Mouse (Mus musculus) cerebellum, adult 11-12 months (tissue): ENCODE measurements around the gene Hist2h3b.
"Not testable (repeated sequence)": the region's sequence is repeated elsewhere in the genome, so short reads cannot be mapped to it uniquely, and the experiment has no call there.

Experiments used
- DNase-seq: peaks from one replicate; pipeline ENCODE4 v3.0.0; 2022

Hist2h3b gene

GRCm38 (mm10) chr3:96239949-96240798, 28.3 kb upstream of the Hist2h3b start, which contains the start of gene Hist2h2aa2:
TSS of gene Hist2h2aa2 (minus strand) at chr3:96240276.
- peak; percentile 96 for DNase-seq

DNA sequence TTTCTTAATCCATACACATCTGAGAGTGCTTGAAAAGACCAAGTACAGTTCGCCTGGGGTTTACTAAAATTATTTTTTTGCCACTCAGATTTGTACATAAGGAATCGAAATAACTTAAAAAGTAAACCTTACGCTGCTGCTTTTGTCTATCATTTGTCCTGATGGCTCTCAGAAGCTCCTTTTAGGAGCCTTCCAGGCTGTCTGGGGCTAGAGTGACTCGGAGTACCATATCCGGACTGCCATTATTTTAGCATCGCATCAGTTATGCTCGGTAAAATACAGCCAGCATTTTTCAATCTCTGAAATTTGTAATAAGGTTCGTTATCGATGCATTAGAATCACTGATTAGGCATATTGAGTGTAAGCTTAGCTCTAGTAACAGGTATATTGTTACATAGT, 27.7 kb upstream of the Hist2h3b start:
- DNase-seq, result no peak

GRCm38 (mm10) chr3:96243921-96244572, 24.4 kb upstream of the Hist2h3b start:
- no peak for DNase-seq

- peak; percentile 94 for DNase-seq
Measured at GRCm38 (mm10) chr3:96245003-96245886, 23.2 kb upstream of the Hist2h3b start, which contains the start of gene Hist2h2aa1. TSS of gene Hist2h2aa1 (plus strand) at chr3:96245497.

DNA sequence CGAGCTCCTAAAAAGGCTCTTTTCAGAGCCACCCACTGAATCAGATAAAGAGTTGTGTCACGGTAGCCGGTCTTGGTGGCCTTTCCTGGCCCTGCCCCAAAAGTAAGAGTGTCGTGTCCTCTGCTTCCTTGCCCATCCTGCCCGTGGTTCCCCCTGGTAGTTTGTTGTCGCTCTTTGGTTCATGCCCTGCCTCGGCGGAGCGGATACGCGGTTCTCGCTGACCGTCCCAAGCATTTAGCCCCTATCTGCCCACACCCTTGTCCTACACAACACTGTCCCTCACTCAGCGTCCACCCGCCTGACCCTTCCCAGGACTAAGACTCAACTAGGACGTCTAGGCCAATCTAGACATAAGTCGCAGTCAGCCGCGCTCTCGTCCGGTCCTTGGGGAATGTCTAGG, 22.4 kb upstream of the Hist2h3b start:
- DNase-seq, result not testable (repeated sequence)

GRCm38 (mm10) chr3:96246427-96246856, 22.0 kb upstream of the Hist2h3b start, which contains the start of gene Hist2h3c1:
TSS of gene Hist2h3c1 (plus strand) at chr3:96246685.
- not testable (repeated sequence) for DNase-seq

GRCm38 (mm10) chr3:96247356-96248140, 20.9 kb upstream of the Hist2h3b start:
- DNase-seq, result no peak

DNA sequence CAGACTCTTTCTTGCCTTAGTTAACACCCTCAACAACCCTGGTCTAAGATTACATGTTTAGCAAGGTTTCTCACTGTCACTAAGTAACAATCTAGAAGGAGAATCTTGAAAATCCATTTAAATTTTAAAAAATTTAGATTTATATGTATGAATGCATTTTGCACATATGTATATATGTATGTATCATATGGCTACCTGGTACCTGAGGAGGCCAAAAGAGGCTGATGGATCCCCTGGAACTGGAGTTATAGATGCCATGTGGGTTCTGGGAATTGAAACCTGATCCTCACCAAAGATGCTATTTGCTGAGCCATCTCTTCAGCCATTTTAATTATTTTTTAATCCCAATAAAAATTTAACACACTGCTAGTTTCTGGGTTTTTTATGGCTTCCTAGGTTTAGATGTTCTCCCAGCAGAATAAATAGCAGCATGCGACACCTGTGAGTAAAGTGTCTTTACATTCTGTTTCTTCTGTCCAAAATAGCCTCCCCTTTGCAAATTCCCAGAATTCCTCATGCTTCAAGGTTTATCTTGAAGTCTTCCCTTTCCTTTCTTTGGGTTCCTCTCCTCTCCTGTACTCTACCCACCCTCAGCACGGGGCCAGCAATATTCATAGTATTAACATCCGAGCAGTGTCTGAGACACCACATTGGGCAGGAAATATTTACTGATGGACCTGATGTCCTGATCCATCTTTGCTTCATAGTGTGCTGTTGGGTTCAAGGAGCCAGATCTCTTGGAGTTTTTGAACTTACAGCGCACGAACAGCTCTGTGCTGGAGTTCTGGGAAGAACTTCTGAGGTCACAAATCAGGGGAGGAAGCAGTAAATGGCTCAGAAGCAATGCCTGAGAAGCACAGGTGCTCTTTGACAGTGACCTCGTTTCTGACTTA, 20.1 kb upstream of the Hist2h3b start:
- DNase-seq, result no peak

DNA sequence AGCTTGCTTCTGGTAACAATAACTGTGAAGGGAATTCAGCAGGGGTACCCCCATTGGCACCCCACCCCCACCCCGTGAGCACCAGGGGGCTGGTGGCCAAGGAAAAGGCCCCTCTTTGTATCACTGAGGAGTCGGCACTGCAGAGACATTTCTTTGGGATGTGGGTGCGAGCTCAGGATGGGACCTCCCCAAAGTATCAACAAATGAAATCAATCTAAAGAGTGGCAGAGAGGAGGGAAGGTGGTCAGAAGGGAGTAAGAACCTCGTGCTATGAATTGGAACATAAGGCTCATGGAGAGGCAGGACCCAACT, 19.5 kb upstream of the Hist2h3b start:
- DNase-seq, result no peak

DNA sequence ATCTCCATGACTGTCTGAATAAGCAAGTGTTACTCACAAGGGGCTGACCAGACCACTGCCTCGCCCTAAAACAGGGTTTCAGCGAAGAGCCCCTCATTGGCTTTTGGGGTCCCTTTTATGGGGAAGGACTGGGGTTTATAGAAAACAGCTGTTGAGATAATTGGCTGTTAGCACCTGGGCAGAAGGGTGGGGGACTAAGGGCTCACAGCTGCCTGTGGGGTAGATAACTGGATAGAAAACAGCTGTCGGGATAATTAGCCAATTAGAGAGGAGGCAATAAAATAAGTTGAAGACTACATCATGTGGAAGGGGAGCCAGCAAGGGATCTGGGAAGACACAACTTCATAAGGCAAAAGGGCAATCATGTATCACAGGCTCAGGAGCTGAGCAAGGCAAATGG, 17.6 kb upstream of the Hist2h3b start:
- DNase-seq, result no peak

GRCm38 (mm10) chr3:96251787-96252186, 16.7 kb upstream of the Hist2h3b start:
- no peak for DNase-seq

DNA sequence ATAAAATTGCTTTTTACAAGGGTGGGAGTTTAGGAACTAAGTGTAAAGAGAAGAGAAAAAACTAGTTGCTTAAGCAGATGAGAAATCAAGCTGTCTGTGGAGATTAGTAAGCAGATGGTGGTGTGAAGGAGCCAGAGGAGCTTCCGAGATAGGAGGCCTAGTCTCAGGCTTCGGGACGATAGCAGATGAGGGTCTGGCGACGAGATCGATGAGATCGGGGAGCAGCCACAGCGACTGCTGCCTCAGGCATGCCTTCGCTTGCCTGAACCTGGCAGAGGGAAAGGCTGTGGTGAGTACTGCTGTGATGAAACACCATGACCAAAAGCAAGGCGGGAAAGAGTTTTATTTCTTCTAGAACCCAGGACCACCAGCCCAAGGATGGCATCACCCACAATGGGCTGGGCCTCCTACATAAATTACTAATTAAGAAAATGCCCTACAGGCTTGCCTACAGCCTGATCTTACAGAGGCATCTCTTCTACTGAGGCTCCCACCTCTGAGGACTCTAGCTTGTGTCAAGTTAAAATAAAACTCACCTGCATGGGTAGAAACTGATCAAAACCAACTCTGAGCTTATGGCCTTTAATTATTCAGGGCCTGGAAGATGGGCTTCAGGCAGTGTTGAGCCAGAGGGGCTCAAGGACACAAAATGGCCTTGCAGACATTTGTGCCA, 13.6 kb upstream of the Hist2h3b start:
- no peak for DNase-seq

DNA sequence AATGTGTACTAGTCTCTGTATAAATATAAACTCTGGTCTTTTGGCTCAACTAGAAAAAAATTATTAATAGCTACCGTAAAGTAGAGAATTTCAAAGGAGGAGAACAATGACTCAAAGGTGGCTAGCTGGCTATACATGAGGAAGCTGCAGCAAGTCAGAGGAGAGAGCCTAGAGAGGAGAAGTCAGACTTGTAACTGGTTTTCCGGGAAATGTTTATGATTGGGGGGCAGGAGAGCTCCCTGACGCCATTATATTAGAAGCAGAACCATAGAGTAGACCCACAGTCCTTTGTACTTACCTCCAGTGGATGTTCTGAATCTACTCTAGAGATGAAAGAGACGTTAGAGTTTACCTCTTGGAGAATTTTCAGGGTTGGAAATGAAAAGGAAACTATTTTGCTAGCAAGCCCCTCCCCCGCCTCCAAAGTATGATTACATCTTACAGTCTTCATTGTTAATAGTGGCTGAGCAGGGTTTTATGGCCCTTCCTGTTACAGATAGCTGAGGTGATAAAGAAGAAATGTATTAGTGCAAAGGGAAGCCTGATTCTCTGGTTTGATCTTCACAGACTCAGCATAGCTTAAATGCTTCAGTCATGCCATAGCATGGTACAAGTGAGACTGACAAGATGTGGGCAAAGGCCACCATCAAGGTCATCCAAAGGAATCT, 12.4 kb upstream of the Hist2h3b start:
- no peak for DNase-seq

DNA sequence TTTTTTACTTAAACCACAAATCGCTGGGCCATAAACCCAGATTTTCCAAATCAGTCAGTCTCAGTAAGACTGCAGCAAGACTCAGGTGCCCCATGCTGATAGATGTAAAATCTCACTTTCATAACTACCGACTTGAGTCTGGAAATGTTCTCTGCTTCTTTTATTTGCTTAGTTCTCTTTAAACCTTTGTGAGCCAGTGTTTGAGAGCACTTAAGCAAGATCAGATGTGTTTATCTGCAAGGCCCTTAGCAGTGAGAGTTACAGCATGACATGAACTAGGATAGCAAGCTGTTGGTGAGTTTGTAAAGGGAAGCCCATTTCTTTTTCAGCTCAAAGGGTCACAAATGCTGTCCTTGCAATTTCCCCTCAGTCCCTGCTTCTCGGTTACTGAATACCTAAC, 11.3 kb upstream of the Hist2h3b start:
- DNase-seq, result no peak

- DNase-seq, result no peak
Measured at GRCm38 (mm10) chr3:96260220-96260619, 8.2 kb upstream of the Hist2h3b start.

- no peak for DNase-seq
Measured at GRCm38 (mm10) chr3:96261623-96262022, 6.8 kb upstream of the Hist2h3b start.

DNA sequence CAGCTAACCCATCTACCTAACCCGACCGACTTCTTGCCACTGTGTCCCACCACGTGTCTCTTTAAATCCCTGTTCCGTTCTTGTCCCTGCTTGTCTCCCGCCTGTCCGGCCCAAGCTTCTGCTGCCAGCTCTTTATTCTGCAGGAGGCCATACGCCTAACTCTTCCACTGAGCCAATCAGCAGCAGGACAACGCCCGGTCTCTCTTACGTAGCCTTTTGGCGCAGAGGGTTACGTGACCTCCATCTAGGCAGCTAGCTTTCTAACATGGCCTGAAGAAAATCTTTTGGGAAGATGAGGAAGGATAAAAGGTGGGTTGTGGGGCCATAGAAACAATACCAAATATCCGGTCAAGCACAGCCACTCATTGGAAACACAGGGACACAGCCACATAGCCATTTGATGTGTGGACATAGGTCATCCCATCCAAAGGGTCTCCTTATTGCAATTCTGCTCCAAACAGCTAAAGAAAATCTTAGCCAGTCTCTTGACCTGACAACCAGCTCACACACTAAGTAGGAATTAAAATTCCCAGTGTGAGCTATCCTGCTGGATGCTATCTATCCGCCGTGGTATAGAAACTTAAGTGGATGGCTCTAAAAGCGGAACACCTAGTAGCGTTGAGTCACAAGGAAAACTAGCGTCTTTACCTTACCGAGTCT, 6.1 kb upstream of the Hist2h3b start:
- peak; percentile 95 for DNase-seq

DNA sequence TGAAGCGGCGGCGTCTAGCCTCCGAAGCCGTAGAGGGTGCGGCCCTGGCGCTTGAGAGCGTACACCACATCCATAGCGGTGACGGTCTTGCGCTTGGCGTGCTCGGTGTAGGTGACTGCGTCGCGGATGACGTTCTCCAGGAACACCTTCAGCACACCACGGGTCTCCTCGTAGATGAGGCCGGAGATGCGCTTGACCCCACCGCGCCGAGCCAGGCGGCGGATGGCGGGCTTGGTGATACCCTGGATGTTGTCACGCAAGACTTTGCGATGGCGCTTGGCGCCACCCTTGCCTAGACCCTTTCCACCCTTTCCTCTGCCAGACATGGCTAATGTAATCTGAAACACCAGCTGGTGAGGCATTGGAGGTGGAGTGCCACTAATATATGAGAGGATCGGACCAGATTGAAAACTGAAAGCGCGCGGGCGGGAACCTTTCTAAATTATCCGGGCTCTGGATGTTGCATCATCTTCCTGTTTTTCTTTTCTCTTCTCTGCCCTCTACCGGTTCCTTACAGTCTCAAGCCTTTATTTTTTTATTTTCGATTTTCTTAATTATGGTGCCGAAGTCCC, 5.4 kb upstream of the Hist2h3b start, which contains the start of gene Hist2h4:
Hist2h4 (minus strand) TSS at position 333 of the 572 bp plus-strand sequence.
- peak; percentile 97 for DNase-seq
